Mouse (Mus musculus): Measurements from ENCODE around the gene Mpg. TPM values are rescaled to one million over a fixed set of nuclear protein-coding genes. Genes with fewer than 3 reads are reported as not detected.

Mpg gene
- total and polyA plus RNA-seq, 2 experiments from 2014 or later: 15.0 to 22.8 TPM

DNA sequence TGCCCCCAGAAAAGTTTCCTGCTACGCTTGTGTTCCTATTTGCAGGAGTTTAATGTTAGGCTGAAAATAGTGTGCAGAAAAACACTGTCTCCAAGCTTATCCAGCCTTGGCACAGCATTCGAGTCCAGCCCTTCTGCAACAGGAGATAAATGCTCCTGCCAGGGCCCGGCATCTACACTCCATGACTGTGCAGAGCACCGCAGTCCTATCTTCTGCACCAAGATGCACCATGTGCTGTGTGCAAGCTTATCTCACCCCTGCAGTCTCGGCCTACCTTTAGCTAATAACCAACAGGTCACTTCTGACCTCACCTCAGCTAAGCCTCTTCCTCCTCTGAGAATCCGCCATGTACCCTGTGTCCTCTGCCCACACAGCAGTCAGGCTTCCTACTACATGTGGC lies 19.3 kb downstream of the Mpg start:
- Histone ChIP-seq H3K9me3 (replicated peaks; ENCODE audit: control insufficient read depth, low read length) (no peaks in the 10 kb centered on the region), H3K36me3 (replicated peaks; ENCODE audit: control insufficient read depth, insufficient read depth, low read length) (peaks cover 62% of the 10 kb centered on the region), H3K4me2 (ENCODE audit: low read depth, low read length) (no peak overlapping the region), H3K9ac (replicated peaks; ENCODE audit: low read depth, low read length) (no peak overlapping the region), H3K4me3 (ENCODE audit: low read depth, low read length) (no peak overlapping the region), H3K27me3 (ENCODE audit: control insufficient read depth, insufficient read depth, low read length) (no peaks in the 10 kb centered on the region), H3K4me1 (ENCODE audit: control insufficient read depth, insufficient read depth) (peaks cover 13% of the 10 kb centered on the region; the same call in 1 of the 2 replicates), H3K27ac (ENCODE audit: low read depth) (no peak overlapping the region)
- ATAC-seq (ENCODE audit: insufficient read depth, low read depth) (no peak), DNase-seq (ENCODE audit: low spot score) (no peak)
- WGBS: 86% methylated on average over 6 of the region's 6 CpGs
- TF ChIP-seq EP300 (IDR thresholded peaks at IDR 0.05; ENCODE audit: low read depth): no peak
- TF ChIP-seq CTCF (IDR thresholded peaks at IDR 0.05; ENCODE audit: low read depth): no peak

DNA sequence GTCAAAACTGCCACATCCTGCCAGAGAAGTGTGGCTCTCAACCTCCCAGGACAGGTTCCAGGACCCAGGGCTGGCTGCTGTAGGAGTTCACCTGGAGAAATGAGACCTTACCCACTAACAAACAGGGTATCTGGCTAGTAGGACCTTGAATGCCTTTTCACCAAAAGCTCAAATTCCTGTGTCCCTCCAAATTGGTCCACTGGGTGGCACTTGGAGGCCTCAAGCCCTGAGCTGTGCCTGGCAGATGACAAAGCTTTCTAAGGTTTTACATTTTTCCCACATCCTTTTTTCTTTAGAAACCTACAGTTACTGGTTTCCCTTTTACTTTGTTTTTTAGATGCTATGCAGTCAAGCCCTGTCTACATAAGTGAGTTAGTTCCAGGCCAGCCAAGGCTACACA lies 20.8 kb downstream of the Mpg start:
- no peak for DNase-seq (ENCODE audit: low spot score)
- Histone ChIP-seq H3K36me3 (replicated peaks; ENCODE audit: control insufficient read depth, insufficient read depth, low read length) (peaks cover 51% of the 10 kb centered on the region), H3K27ac (ENCODE audit: low read depth) (no peak overlapping the region), H3K4me3 (ENCODE audit: low read depth, low read length) (no peak overlapping the region), H3K9ac (replicated peaks; ENCODE audit: low read depth, low read length) (no peak overlapping the region), H3K9me3 (replicated peaks; ENCODE audit: control insufficient read depth, low read length) (no peaks in the 10 kb centered on the region), H3K4me2 (ENCODE audit: low read depth, low read length) (no peak overlapping the region), H3K4me1 (ENCODE audit: control insufficient read depth, insufficient read depth) (peaks cover 13% of the 10 kb centered on the region; the same call in 1 of the 2 replicates), H3K27me3 (ENCODE audit: control insufficient read depth, insufficient read depth, low read length) (no peaks in the 10 kb centered on the region)
- TF ChIP-seq EP300 (IDR thresholded peaks at IDR 0.05; ENCODE audit: low read depth): no peak
- peak; percentile 12; the same call in 1 of the 2 replicates for TF ChIP-seq CTCF (IDR thresholded peaks at IDR 0.05; ENCODE audit: low read depth)
- ATAC-seq (ENCODE audit: insufficient read depth, low read depth): no peak

- Histone ChIP-seq H3K4me1 (ENCODE audit: control insufficient read depth, insufficient read depth) (peaks cover 10% of the 10 kb centered on the region; the same call in 1 of the 2 replicates), H3K36me3 (replicated peaks; ENCODE audit: control insufficient read depth, insufficient read depth, low read length) (peaks cover 63% of the 10 kb centered on the region), H3K9me3 (replicated peaks; ENCODE audit: control insufficient read depth, low read length) (no peaks in the 10 kb centered on the region), H3K4me3 (ENCODE audit: low read depth, low read length) (no peak overlapping the region), H3K9ac (replicated peaks; ENCODE audit: low read depth, low read length) (no peak overlapping the region), H3K27me3 (ENCODE audit: control insufficient read depth, insufficient read depth, low read length) (no peaks in the 10 kb centered on the region), H3K27ac (ENCODE audit: low read depth) (no peak overlapping the region), H3K4me2 (ENCODE audit: low read depth, low read length) (no peak overlapping the region)
- ATAC-seq (ENCODE audit: insufficient read depth, low read depth) (no peak), DNase-seq (ENCODE audit: low spot score) (no peak)
- no peak for TF ChIP-seq CTCF (IDR thresholded peaks at IDR 0.05; ENCODE audit: low read depth)
- no peak for TF ChIP-seq EP300 (IDR thresholded peaks at IDR 0.05; ENCODE audit: low read depth)
- 86% methylated on average over 3 of the region's 3 CpGs for WGBS
These were observed 22.0 kb downstream of the Mpg start for GRCm38 (mm10) chr11:32248350-32248749.

DNA sequence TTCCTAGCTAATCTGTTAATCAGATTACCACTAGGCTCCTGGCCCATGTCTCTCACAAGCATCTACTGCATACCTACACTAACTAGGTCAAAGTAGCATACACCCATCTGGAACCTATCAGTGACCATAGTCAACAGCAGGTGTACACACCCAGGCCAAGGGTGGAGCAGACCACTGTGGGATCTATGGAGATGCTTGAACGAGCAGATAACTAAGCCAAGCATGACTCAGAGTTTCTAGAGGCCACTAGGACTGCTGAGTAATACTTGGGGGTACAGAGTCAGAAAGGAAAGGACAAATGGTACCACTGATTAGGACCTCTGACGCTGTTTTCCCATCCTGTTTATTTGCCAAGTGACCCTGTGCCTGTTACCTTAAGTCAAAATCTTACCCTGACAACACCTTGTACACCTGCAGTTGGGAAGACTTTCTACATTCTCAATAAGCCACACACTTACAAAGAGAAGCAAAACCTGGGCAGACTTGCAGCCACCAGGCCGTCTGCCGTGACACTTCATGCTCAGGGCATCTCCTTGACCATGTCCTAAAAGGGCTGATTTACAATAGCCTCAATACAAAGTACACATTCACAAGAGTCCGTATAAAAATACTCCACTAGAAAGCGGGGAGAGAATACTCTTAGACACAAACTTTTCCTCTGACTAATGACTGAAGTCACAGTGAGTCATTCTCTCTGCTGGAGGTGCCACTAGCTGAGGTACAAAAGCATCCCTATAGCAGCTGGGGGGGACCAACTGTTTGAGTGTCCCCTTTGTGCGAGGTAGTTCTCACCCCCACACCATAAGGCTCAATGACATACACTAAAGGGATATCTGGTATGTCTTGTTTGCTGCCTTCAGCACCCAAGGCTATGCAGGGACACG lies 24.8 kb downstream of the Mpg start:
- Histone ChIP-seq H3K4me2 (ENCODE audit: low read depth, low read length) (no peak overlapping the region), H3K9ac (replicated peaks; ENCODE audit: low read depth, low read length) (no peak overlapping the region), H3K27ac (ENCODE audit: low read depth) (no peak overlapping the region), H3K4me3 (ENCODE audit: low read depth, low read length) (no peak overlapping the region), H3K36me3 (replicated peaks; ENCODE audit: control insufficient read depth, insufficient read depth, low read length) (peaks cover 74% of the 10 kb centered on the region), H3K27me3 (ENCODE audit: control insufficient read depth, insufficient read depth, low read length) (no peaks in the 10 kb centered on the region), H3K9me3 (replicated peaks; ENCODE audit: control insufficient read depth, low read length) (no peaks in the 10 kb centered on the region), H3K4me1 (ENCODE audit: control insufficient read depth, insufficient read depth) (no peaks in the 10 kb centered on the region)
- DNase-seq (ENCODE audit: low spot score): no peak
- 79% methylated on average over 8 of the region's 8 CpGs for WGBS
- no peak for ATAC-seq (ENCODE audit: insufficient read depth, low read depth)
- no peak for TF ChIP-seq CTCF (IDR thresholded peaks at IDR 0.05; ENCODE audit: low read depth)
- no peak for TF ChIP-seq EP300 (IDR thresholded peaks at IDR 0.05; ENCODE audit: low read depth)

DNA sequence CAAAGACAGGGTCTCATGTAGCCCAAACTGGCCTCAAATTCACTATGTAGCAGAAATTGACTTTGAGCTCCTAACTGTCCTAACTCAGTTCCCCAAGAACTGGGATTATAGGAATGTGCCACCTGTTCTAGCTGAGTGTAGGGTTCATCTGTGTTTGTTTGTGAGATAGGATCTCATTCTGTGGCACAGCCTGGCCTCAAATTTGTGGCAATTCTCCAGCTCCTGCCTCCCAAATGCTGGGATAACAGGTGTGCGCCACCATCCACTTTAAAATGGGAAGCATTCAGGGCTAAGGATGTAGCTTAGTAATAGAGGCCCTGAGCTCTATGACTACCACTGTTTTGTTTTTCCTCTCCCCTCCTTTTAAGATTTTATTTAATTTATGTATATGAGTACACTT lies 26.8 kb downstream of the Mpg start:
- Histone ChIP-seq H3K9ac (replicated peaks; ENCODE audit: low read depth, low read length) (no peak overlapping the region), H3K27me3 (ENCODE audit: control insufficient read depth, insufficient read depth, low read length) (no peaks in the 10 kb centered on the region), H3K4me1 (ENCODE audit: control insufficient read depth, insufficient read depth) (no peaks in the 10 kb centered on the region), H3K27ac (ENCODE audit: low read depth) (no peak overlapping the region), H3K9me3 (replicated peaks; ENCODE audit: control insufficient read depth, low read length) (no peaks in the 10 kb centered on the region), H3K4me3 (ENCODE audit: low read depth, low read length) (no peak overlapping the region), H3K36me3 (replicated peaks; ENCODE audit: control insufficient read depth, insufficient read depth, low read length) (peaks cover 56% of the 10 kb centered on the region), H3K4me2 (ENCODE audit: low read depth, low read length) (no peak overlapping the region)
- TF ChIP-seq EP300 (IDR thresholded peaks at IDR 0.05; ENCODE audit: low read depth) (no peak), CTCF (IDR thresholded peaks at IDR 0.05; ENCODE audit: low read depth) (no peak)
- DNase-seq (ENCODE audit: low spot score) (no peak), ATAC-seq (ENCODE audit: insufficient read depth, low read depth) (no peak)
- WGBS: 100% methylated on average over 1 of the region's 1 CpGs
